Mouse (Mus musculus) limb, embryonic 13.5 days (tissue): ENCODE results near the gene Syngr1. TPM values are rescaled to one million over a fixed set of nuclear protein-coding genes. Genes with fewer than 3 reads are reported as not detected.
A peak's percentile ranks its signal among the peaks of the same experiment; 100 is the strongest.

Experiments
- ATAC-seq: fragments of 200-750 bp; cut with Nextera tagmentation; 2 replicates; pipeline ENCODE4 v1.8.0; 2017; ENCODE audit warnings: low read depth, moderate number of reproducible peaks, moderate TSS enrichment; ENCODE audit not compliant: low FRiP score
- H3K27ac ChIP-seq: fragments of 300-500 bp; sonication (generic); 2 replicates; pipeline ENCODE4 v1.5.1; 2015; ENCODE audit warnings: inconsistent platforms, mild to moderate bottlenecking, moderate library complexity
- H3K27me3 ChIP-seq: fragments of 300-500 bp; sonication (generic); 2 replicates; pipeline ENCODE4 v1.6.1; 2015; ENCODE audit warnings: mild to moderate bottlenecking, inconsistent platforms
- H3K36me3 ChIP-seq: fragments of 300-500 bp; sonication (generic); 2 replicates; pipeline ENCODE4 v1.6.1; 2015; ENCODE audit warnings: inconsistent platforms, mild to moderate bottlenecking, moderate library complexity
- H3K4me1 ChIP-seq: fragments of 300-500 bp; sonication (generic); 2 replicates; pipeline ENCODE4 v1.6.1; 2015; ENCODE audit warnings: inconsistent platforms
- H3K4me2 ChIP-seq: fragments of 300-500 bp; sonication (generic); replicated peaks from 2 replicates; pipeline ENCODE4 v1.6.1; 2015; ENCODE audit warnings: inconsistent platforms, mild to moderate bottlenecking, moderate library complexity
- H3K4me3 ChIP-seq: fragments of 300-500 bp; sonication (generic); 2 replicates; pipeline ENCODE4 v1.5.1; 2015; ENCODE audit warnings: moderate library complexity, mild to moderate bottlenecking, inconsistent platforms
- H3K9ac ChIP-seq: fragments of 300-500 bp; sonication (generic); 2 replicates; pipeline ENCODE4 v1.6.1; 2015; ENCODE audit warnings: mild to moderate bottlenecking, inconsistent platforms
- H3K9me3 ChIP-seq: fragments of 300-500 bp; sonication (generic); 2 replicates; pipeline ENCODE4 v1.6.1; 2016; ENCODE audit warnings: inconsistent platforms
- WGBS: fragments of 180-500 bp; shearing (Covaris S2); methylation state at CpG from one replicate; pipeline ENCODE4 v1.1.7; 2015; 5-methylcytosine and 5-hydroxymethylcytosine counted together
- polyA plus RNA-seq: library from polyadenylated mRNA; unstranded; fragments of >200 nt; fragmentation: Nextera tagmentation; extraction: Ambion mirVana; gene quantifications from 2 replicates; pipeline ENCODE4 v1.2.1, GENCODE M21; 2015

Syngr1 gene
- polyA plus RNA-seq, 1 experiment from 2014 or later: 5.6 TPM

DNA sequence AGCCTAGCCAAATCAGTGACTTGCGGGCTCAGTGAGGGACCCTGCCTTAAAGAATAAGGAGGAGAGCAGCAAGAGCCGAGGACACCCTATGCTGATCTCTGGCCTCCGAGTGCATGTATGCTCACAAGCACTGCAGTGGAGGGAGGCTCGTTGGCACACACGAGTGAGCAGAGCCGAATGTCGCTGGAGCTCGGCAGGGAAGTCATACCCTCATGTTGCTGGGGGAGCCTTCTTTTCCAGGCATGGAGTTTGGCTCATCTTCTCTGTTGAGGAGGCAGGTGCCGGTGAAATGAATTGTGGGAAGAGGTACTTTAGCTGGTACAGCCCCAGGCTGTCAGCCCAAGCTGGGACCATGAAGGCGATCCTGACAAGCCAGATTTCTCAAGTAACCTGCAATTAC lies 5.3 kb downstream of the Syngr1 start:
- peaks cover 31% of the 10 kb centered on the region for H3K4me1 ChIP-seq
- H3K36me3 ChIP-seq: no peaks in the 10 kb centered on the region
- no peak overlapping the region for H3K27ac ChIP-seq
- peaks cover 66% of the 10 kb centered on the region for H3K27me3 ChIP-seq
- no peak overlapping the region for H3K4me2 ChIP-seq
- no peaks in the 10 kb centered on the region for H3K9me3 ChIP-seq
- no peak overlapping the region for H3K4me3 ChIP-seq
- 68% methylated on average over 10 of the region's 10 CpGs for WGBS
- no peak for ATAC-seq
- H3K9ac ChIP-seq: peak overlapping the region; percentile 5; the same call in 1 of the 2 replicates

DNA sequence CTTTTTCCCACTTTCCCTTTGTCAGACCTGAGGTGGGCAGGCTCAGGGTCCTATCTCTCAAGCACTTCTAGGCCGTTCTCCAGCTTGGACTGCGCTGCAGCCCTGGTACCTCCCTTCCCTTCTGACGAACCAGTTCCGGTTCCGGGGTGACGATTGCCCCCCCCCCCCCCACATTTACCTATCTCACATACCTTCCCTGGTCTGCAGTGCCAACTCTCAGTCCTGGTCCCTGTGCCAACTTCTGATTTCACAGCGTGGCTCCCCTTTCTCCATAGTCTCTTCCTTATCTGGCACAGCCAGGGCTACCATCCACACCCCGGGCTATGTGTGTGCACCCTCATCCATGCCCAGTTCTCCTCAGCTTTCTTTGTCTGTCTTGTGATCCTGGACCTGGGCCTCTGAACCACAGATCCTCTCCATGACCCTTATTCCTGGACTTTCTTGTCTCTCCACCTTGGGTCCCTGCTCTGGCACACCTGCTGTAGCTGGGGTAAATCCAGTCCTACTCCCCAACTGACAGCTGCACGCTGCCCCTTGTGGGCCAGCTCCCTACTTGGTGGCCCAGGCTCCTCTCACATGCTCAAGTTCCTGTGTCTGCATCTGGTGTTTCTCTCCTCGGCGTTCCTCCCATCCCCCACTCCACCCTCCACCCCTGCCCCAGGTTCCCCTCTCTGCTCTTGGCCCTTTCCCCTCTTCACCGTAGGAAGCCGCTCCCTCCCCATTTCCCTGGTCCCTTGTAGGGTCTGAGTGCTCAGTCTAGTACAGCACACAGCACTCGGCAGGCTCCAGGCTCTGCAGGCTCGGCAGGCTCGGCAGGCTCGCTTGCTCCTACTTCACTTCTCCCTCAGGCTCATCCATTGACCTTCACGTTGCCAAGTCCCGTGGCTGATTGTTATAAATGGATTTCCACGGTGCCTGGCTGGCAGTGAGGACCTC lies 6.1 kb downstream of the Syngr1 start:
- Histone ChIP-seq H3K9ac (peak overlapping the region; percentile 53; the same call in 1 of the 2 replicates), H3K4me1 (peaks cover 24% of the 10 kb centered on the region), H3K4me3 (no peak overlapping the region), H3K27ac (no peak overlapping the region), H3K36me3 (no peaks in the 10 kb centered on the region), H3K9me3 (no peaks in the 10 kb centered on the region), H3K4me2 (peak overlapping the region; percentile 42), H3K27me3 (peaks cover 58% of the 10 kb centered on the region)
- 18% methylated on average over 17 of the region's 20 CpGs for WGBS
- peak; percentile 62; the same call in 1 of the 2 replicates for ATAC-seq

DNA sequence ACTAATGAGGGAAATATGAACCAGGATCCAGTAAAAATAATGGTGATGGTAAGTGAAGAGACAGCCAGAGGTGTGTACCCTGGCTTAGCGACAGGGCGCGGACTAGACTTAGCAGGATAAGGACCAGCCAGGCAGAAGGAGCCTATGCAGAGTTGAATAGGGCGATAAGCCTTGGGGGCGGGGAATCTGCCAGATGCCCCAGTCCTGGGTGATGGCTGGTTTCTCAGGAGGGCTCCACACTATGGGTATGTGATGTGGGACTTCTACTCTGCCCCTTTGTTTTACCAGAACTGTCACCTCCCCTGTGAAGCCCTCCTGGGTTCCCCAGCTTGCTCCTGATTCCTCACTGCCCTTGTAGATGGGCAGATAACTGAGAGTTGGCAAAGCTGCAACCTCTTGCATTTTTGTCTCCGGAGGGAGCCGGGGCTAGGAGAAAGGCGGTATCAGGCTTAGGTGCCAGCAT lies 6.9 kb downstream of the Syngr1 start:
- Histone ChIP-seq H3K27me3 (peaks cover 50% of the 10 kb centered on the region), H3K4me1 (peaks cover 20% of the 10 kb centered on the region), H3K36me3 (no peaks in the 10 kb centered on the region), H3K4me2 (0 out of 2 replicates have a peak overlapping the region, but pooled peaks have one; percentile 42), H3K9me3 (no peaks in the 10 kb centered on the region), H3K27ac (no peak overlapping the region), H3K4me3 (no peak overlapping the region), H3K9ac (no peak overlapping the region)
- ATAC-seq: no peak
- WGBS: 32% methylated on average over 8 of the region's 8 CpGs

DNA sequence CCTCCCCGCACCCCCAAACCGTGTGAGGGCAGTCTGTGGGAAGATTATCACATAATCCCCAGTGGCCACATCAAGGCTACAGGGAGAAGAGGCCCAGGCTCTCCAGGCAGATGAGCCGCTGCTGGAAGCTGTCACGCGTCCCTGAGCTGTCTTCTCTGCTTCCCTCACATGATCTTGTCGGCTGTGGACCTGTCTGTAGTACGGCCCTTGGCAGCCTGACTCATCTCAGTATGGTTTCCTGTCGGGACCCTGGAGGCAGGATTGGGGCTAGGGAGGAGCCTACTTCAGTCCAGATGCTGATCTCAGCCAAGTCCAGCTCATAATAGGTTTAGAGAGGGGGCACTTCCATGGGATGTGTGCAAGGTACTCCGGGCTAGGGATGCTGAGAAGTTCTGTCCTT lies 7.7 kb downstream of the Syngr1 start:
- no peak for ATAC-seq
- Histone ChIP-seq H3K36me3 (no peaks in the 10 kb centered on the region), H3K27me3 (peaks cover 42% of the 10 kb centered on the region), H3K9me3 (no peaks in the 10 kb centered on the region), H3K4me2 (no peak overlapping the region), H3K9ac (no peak overlapping the region), H3K4me3 (no peak overlapping the region), H3K4me1 (peaks cover 20% of the 10 kb centered on the region), H3K27ac (no peak overlapping the region)
- 32% methylated on average over 9 of the region's 9 CpGs for WGBS

DNA sequence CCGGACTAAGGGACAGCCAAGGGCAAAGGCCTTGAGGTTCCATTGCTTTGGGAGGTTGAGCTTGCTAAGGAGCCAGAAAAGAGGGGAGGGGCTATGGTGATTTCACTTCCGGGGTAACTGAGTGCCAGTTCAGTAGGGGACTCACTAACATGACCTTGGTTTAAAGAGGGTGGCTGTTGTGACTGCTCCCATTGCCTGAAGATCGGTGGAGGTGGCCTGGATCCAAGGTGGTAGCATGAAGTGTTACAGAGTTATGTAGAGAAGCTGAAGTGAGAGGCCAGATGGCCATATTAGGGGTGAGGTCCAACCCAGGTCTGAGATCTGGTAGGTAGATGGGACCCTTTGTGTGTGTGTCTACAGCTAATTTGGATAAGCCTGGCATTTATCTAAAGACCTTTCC lies 8.3 kb downstream of the Syngr1 start:
- peaks cover 36% of the 10 kb centered on the region for H3K27me3 ChIP-seq
- H3K4me3 ChIP-seq: no peak overlapping the region
- ATAC-seq: no peak
- no peak overlapping the region for H3K4me2 ChIP-seq
- 68% methylated on average over 3 of the region's 3 CpGs for WGBS
- H3K36me3 ChIP-seq: no peaks in the 10 kb centered on the region
- no peaks in the 10 kb centered on the region for H3K9me3 ChIP-seq
- no peak overlapping the region for H3K27ac ChIP-seq
- H3K9ac ChIP-seq: no peak overlapping the region
- peaks cover 20% of the 10 kb centered on the region for H3K4me1 ChIP-seq

DNA sequence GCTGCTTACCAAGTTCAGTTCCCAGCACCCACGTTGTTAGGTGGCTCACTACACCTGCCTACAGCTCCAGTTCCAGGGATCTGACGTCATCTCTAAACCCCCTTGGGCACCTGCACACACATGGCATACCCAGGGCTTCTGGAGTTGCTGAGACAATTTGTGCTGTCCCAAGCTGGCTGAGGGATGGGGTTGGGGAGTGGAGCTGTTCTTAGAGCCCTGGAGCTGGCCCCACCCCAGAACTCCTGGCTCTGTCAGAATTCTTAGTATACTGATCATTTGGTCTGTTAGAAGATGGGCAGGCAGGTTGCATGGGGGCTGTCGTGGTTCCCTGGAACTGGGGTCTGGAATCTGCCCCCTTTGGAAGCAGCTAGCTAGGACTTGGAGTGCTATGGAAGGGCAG lies 9.1 kb downstream of the Syngr1 start:
- no peak for ATAC-seq
- WGBS: 78% methylated on average over 3 of the region's 3 CpGs
- no peaks in the 10 kb centered on the region for H3K9me3 ChIP-seq
- H3K4me1 ChIP-seq: peaks cover 20% of the 10 kb centered on the region
- no peaks in the 10 kb centered on the region for H3K36me3 ChIP-seq
- H3K4me3 ChIP-seq: no peak overlapping the region
- no peak overlapping the region for H3K27ac ChIP-seq
- no peak overlapping the region for H3K4me2 ChIP-seq
- H3K9ac ChIP-seq: no peak overlapping the region
- H3K27me3 ChIP-seq: peaks cover 36% of the 10 kb centered on the region

DNA sequence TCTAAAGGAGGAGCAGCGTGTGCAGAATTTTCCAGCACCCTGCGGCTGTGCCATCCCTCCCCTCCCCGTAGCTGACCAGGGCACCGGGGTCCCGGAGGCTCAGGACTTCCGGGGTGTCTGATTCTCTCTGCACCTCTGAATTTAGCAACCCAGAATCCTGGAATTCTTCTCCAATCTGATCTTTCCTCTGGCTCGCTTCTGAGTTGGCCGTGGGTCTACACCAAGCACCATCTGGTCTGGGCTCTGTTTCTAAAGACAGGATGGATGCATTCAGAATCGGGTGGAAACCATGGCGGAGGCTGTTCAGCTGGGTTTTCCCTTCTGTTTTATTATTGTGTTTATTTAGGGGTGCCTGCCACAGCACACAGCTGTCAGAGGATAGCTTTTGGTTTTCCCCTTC lies 9.7 kb downstream of the Syngr1 start:
- no peak for ATAC-seq
- H3K27me3 ChIP-seq: peaks cover 31% of the 10 kb centered on the region
- WGBS: 86% methylated on average over 10 of the region's 10 CpGs

DNA sequence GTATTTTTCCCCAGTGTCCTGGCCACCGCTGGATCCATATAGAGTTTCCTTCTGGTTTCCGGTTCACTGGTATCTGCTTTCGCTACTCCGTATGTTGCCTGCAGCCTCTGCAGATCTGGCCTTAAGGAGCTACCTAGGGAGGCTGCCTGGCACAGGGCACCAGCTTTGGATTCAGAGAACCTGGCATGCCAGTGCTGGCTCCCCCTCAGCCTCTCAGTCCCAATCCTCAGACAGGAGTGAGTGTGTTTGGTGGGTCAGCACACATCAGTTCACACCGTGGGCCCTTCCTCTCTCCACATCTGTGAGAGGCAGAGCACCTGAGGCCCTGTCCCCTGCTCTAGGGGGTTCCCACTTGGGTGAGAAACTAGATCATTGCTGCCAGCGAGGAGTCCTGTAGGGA lies 10.4 kb downstream of the Syngr1 start:
- H3K4me3 ChIP-seq: no peak overlapping the region
- H3K4me2 ChIP-seq: no peak overlapping the region
- peaks cover 24% of the 10 kb centered on the region for H3K27me3 ChIP-seq
- H3K36me3 ChIP-seq: no peaks in the 10 kb centered on the region
- H3K9ac ChIP-seq: no peak overlapping the region
- H3K27ac ChIP-seq: no peak overlapping the region
- H3K4me1 ChIP-seq: peaks cover 20% of the 10 kb centered on the region
- ATAC-seq: no peak
- WGBS: 58% methylated on average over 6 of the region's 6 CpGs
- no peaks in the 10 kb centered on the region for H3K9me3 ChIP-seq

More for the DNA sequence above, 9.7 kb downstream of the Syngr1 start:
- no peaks in the 10 kb centered on the region for H3K9me3 ChIP-seq
- no peaks in the 10 kb centered on the region for H3K36me3 ChIP-seq
- H3K9ac ChIP-seq: no peak overlapping the region
- H3K4me2 ChIP-seq: no peak overlapping the region
- H3K4me3 ChIP-seq: no peak overlapping the region
- H3K4me1 ChIP-seq: peaks cover 20% of the 10 kb centered on the region
- no peak overlapping the region for H3K27ac ChIP-seq

DNA sequence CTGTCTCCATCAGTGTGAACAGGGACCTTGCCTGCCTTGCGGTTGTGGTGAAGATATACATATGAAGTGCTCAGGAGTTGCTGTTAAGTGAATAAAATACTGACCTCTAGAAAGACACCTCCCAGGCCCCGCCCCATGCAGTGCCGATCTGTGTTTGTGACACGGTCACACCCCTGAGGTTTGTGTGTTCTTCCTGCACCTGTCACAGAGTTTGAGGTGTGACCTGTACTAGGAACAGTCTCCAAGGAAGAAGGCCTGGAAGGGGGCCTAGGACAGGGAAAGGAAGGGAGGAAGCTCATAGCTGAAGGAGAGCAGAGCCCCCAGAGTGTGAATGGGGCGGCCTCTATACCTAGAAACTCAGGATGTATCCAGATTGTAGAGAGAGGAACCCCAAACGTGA lies 11.4 kb downstream of the Syngr1 start:
- H3K36me3 ChIP-seq: no peaks in the 10 kb centered on the region
- H3K9ac ChIP-seq: no peak overlapping the region
- no peak overlapping the region for H3K4me2 ChIP-seq
- WGBS: 78% methylated on average over 6 of the region's 6 CpGs
- H3K4me1 ChIP-seq: peaks cover 12% of the 10 kb centered on the region
- H3K27me3 ChIP-seq: peaks cover 19% of the 10 kb centered on the region
- no peak overlapping the region for H3K27ac ChIP-seq
- H3K4me3 ChIP-seq: no peak overlapping the region
- H3K9me3 ChIP-seq: no peaks in the 10 kb centered on the region
- no peak for ATAC-seq

DNA sequence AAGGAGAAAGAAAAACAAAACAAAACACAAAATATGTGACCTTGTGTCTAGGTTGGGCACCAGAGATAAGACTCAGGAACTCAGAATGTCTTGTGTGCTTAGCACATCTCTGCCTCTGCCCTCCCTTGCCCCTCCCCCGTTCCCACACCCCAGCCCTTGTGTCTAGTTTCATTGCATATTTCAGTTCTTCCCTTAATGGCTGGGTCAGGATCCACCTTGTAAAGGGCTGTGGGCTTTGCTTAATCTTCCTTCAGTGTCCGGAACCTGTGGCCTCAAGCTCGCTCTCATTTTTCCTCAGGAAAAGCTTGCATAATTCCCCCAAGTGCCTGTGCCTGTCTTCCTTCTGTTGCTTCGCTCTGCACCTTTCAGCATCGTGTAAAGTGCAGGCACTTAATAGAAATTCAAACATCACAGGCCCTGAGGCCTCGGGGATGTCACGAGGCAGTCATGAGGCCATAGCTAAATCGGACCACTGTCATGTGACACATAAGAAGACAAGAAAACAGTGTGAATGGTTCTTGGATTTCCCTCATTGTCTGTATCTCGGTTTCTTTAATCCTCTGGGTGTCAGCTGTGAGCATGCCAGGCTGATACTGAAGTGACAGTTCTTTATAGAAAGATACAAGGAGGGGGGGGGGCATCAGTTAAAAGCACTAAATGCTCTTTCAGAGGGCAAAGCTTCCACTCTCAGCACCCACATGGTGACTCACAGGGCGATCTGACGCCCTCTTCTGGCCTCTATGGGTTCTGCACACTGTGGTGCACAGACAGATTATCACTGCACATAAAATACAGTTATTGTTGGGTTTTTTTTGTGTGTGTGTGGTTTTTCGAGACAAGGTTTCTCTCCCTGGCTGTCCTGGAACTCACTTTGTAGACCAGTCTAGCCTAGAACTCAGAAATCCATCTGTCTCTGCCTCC lies 14.6 kb downstream of the Syngr1 start:
- no peaks in the 10 kb centered on the region for H3K4me1 ChIP-seq

DNA sequence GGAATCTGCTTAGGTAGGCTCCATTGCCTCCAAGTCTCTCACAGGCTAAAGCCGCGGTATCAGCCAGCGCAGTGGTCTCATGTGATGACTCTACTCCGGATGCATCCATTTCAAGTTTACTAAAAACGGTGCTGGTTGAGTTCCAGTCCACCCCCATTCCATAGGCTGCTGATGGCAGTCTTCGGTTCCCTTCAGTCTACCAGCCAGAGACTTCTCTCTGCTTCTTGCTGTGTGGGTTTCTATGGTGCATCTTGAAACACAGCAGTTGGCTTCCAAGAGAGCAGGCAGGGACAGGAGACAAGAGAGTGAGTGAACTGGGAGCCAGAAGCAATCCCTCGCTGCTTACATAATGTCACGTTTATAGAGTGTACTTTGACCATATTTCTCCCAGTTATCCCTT lies 16.0 kb downstream of the Syngr1 start:
- no peak overlapping the region for H3K27ac ChIP-seq
- no peak overlapping the region for H3K4me3 ChIP-seq
- no peaks in the 10 kb centered on the region for H3K9me3 ChIP-seq
- H3K36me3 ChIP-seq: no peaks in the 10 kb centered on the region
- ATAC-seq: no peak
- H3K9ac ChIP-seq: no peak overlapping the region
- H3K27me3 ChIP-seq: no peaks in the 10 kb centered on the region
- H3K4me1 ChIP-seq: no peaks in the 10 kb centered on the region
- no peak overlapping the region for H3K4me2 ChIP-seq
- WGBS: 88% methylated on average over 8 of the region's 8 CpGs

More for the DNA sequence above, 14.6 kb downstream of the Syngr1 start:
- 75% methylated on average over 12 of the region's 12 CpGs for WGBS
- Histone ChIP-seq H3K36me3 (no peaks in the 10 kb centered on the region), H3K4me2 (no peak overlapping the region), H3K27ac (no peak overlapping the region), H3K9ac (no peak overlapping the region), H3K9me3 (no peaks in the 10 kb centered on the region), H3K27me3 (peaks cover under 1% of the 10 kb centered on the region; the same call in 1 of the 2 replicates), H3K4me3 (no peak overlapping the region)
- no peak for ATAC-seq

DNA sequence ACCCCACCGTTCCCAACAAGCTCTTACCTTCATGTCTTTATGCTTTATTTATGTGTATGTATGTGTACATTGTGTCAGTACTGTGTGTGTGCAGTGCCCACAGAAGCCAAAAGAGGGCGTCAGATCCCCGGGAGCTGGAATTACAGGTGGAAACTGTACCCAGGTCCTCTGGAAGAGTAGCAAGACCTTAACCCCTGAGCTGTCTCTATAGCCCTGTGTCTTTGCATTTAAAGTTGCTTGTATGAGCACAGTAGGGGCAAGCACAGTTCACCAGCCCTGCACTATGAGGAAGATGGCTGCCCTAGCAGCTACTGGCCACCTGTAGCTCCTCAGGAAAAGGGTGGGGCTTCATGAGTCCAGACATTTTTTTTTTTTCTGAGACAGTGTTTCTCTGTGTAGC lies 16.4 kb downstream of the Syngr1 start:
- Histone ChIP-seq H3K27ac (no peak overlapping the region), H3K36me3 (no peaks in the 10 kb centered on the region), H3K9me3 (0 out of 2 replicates have a peak, but pooled peaks cover 1% of the 10 kb centered on the region), H3K27me3 (no peaks in the 10 kb centered on the region), H3K4me3 (no peak overlapping the region), H3K4me1 (no peaks in the 10 kb centered on the region), H3K9ac (no peak overlapping the region), H3K4me2 (no peak overlapping the region)
- 87% methylated on average over 3 of the region's 3 CpGs for WGBS
- ATAC-seq: no peak
